Mouse (Mus musculus) hindbrain, embryonic 11.5 days (tissue): ENCODE data around the gene Cant1. TPM values are rescaled to one million over a fixed set of nuclear protein-coding genes. Genes with fewer than 3 reads are reported as not detected.

Source experiments
- ATAC-seq: fragments of 200-750 bp; cut with Nextera tagmentation; 2 replicates; pipeline ENCODE4 v1.8.0; 2017; ENCODE audit warnings: mild to moderate bottlenecking, moderate TSS enrichment, moderate library complexity; ENCODE audit not compliant: low FRiP score
- DNase-seq: peaks from one replicate; pipeline ENCODE4 v3.0.0-alpha.2; 2015; ENCODE audit warnings: low spot score
- H3K27ac ChIP-seq: fragments of 300-500 bp; sonication (generic); 2 replicates; pipeline ENCODE4 v1.5.1; 2014; ENCODE audit warnings: mild to moderate bottlenecking, low read depth, low read length
- H3K27me3 ChIP-seq: fragments of 300-500 bp; sonication (generic); 2 replicates; pipeline ENCODE4 v1.6.1; 2014; ENCODE audit warnings: mild to moderate bottlenecking, low read length, moderate library complexity, mixed read lengths; ENCODE audit not compliant: control insufficient read depth, insufficient read depth
- H3K36me3 ChIP-seq: fragments of 300-500 bp; sonication (generic); 2 replicates; pipeline ENCODE4 v1.6.1; 2014; ENCODE audit warnings: mild to moderate bottlenecking, low read length, moderate library complexity, mixed read lengths; ENCODE audit not compliant: control insufficient read depth, insufficient read depth
- H3K4me1 ChIP-seq: fragments of 300-500 bp; sonication (generic); replicated peaks from 2 replicates; pipeline ENCODE4 v1.6.1; 2014; ENCODE audit warnings: low read length, mixed read lengths; ENCODE audit not compliant: control insufficient read depth, insufficient read depth
- H3K4me2 ChIP-seq: fragments of 300-500 bp; sonication (generic); replicated peaks from 2 replicates; pipeline ENCODE4 v1.6.1; 2014; ENCODE audit warnings: mild to moderate bottlenecking, low read depth, low read length
- H3K4me3 ChIP-seq: fragments of 300-500 bp; sonication (generic); 2 replicates; pipeline ENCODE4 v1.5.1; 2014; ENCODE audit warnings: low read depth, low read length
- H3K9ac ChIP-seq: fragments of 300-500 bp; sonication (generic); 2 replicates; pipeline ENCODE4 v1.6.1; 2014; ENCODE audit warnings: low read depth, low read length
- H3K9me3 ChIP-seq: fragments of 300-500 bp; sonication (generic); 2 replicates; pipeline ENCODE4 v1.6.1; 2016; ENCODE audit warnings: low read length; ENCODE audit not compliant: control insufficient read depth
- WGBS: fragments of 180-500 bp; shearing (Covaris S2); extraction: QIAGEN DNeasy Blood & Tissue Kit; methylation state at CpG from one replicate; pipeline ENCODE4 v1.1.7; 2014; 5-methylcytosine and 5-hydroxymethylcytosine counted together
- polyA plus RNA-seq: library from polyadenylated mRNA; unstranded; fragments of >200 nt; fragmentation: Nextera tagmentation; extraction: Ambion mirVana; gene quantifications from 2 replicates; pipeline ENCODE4 v1.2.1, GENCODE M21; 2014

The Cant1 gene
- 21.0 and 21.1 TPM in 2 replicates for polyA plus RNA-seq

- H3K4me2 ChIP-seq, result peak within 1 kb of the TSS; percentile 90
- H3K9me3 ChIP-seq, result no peaks in the 10 kb centered on the region
- H3K27me3 ChIP-seq, result no peaks in the 10 kb centered on the region
- peak within 1 kb of the TSS; percentile 95 for H3K4me3 ChIP-seq
- peak; percentile 97 for DNase-seq
- peak within 1 kb of the TSS; percentile 51 for H3K27ac ChIP-seq
- ATAC-seq, result peak; percentile 95
- no peaks in the 10 kb centered on the region for H3K36me3 ChIP-seq
- H3K9ac ChIP-seq, result peak within 1 kb of the TSS; percentile 94
- peaks cover 6% of the 10 kb centered on the region; the same call in 1 of the 2 replicates for H3K4me1 ChIP-seq
- under 1% methylated on average over 50 of the region's 50 CpGs for WGBS
Observed at GRCm38 (mm10) chr11:118418834-118419504, at the start of gene Cant1. TSS of gene Cant1 (minus strand) at chr11:118419086.

- 66% methylated on average over 11 of the region's 11 CpGs for WGBS
- no peak for DNase-seq
- no peaks in the 10 kb centered on the region for H3K36me3 ChIP-seq
- H3K4me3 ChIP-seq, result no peak overlapping the region
- 0 out of 2 replicates have a peak, but pooled peaks cover 3% of the 10 kb centered on the region for H3K4me1 ChIP-seq
- H3K27me3 ChIP-seq, result no peaks in the 10 kb centered on the region
- no peaks in the 10 kb centered on the region for H3K9me3 ChIP-seq
- no peak overlapping the region for H3K9ac ChIP-seq
- no peak for ATAC-seq
- H3K27ac ChIP-seq, result no peak overlapping the region
- H3K4me2 ChIP-seq, result no peak overlapping the region
Observed at GRCm38 (mm10) chr11:118467441-118468035, 48.7 kb upstream of the Cant1 start.

- Histone ChIP-seq H3K4me3 (no peak overlapping the region), H3K27ac (no peak overlapping the region), H3K36me3 (no peaks in the 10 kb centered on the region), H3K4me1 (no peaks in the 10 kb centered on the region), H3K9ac (no peak overlapping the region), H3K27me3 (no peaks in the 10 kb centered on the region), H3K4me2 (no peak overlapping the region), H3K9me3 (no peaks in the 10 kb centered on the region)
- DNase-seq (peak; percentile 42), ATAC-seq (no peak)
- WGBS, result 58% methylated on average over 6 of the region's 6 CpGs
Observed at GRCm38 (mm10) chr11:118460280-118460679, 41.4 kb upstream of the Cant1 start.

GRCm38 (mm10) chr11:118459536-118459935 lies 40.6 kb upstream of the Cant1 start:
- Histone ChIP-seq H3K4me2 (no peak overlapping the region), H3K4me1 (no peaks in the 10 kb centered on the region), H3K9me3 (no peaks in the 10 kb centered on the region), H3K27me3 (no peaks in the 10 kb centered on the region), H3K9ac (no peak overlapping the region), H3K36me3 (no peaks in the 10 kb centered on the region), H3K27ac (no peak overlapping the region), H3K4me3 (no peak overlapping the region)
- DNase-seq (no peak), ATAC-seq (no peak)
- WGBS, result 67% methylated on average over 4 of the region's 4 CpGs

GRCm38 (mm10) chr11:118459051-118459450 lies 40.2 kb upstream of the Cant1 start:
- Histone ChIP-seq H3K9me3 (no peaks in the 10 kb centered on the region), H3K4me2 (no peak overlapping the region), H3K27me3 (no peaks in the 10 kb centered on the region), H3K4me3 (no peak overlapping the region), H3K36me3 (no peaks in the 10 kb centered on the region), H3K27ac (no peak overlapping the region), H3K4me1 (no peaks in the 10 kb centered on the region), H3K9ac (no peak overlapping the region)
- no peak for ATAC-seq
- DNase-seq, result no peak
- 48% methylated on average over 8 of the region's 8 CpGs for WGBS

- no peak overlapping the region for H3K4me3 ChIP-seq
- 86% methylated on average over 11 of the region's 11 CpGs for WGBS
- H3K9ac ChIP-seq, result no peak overlapping the region
- no peaks in the 10 kb centered on the region for H3K9me3 ChIP-seq
- H3K4me1 ChIP-seq, result no peaks in the 10 kb centered on the region
- no peaks in the 10 kb centered on the region for H3K27me3 ChIP-seq
- no peak for DNase-seq
- no peak overlapping the region for H3K27ac ChIP-seq
- no peak overlapping the region for H3K4me2 ChIP-seq
- no peak for ATAC-seq
- H3K36me3 ChIP-seq, result no peaks in the 10 kb centered on the region
Observed at GRCm38 (mm10) chr11:118456937-118457336, 38.1 kb upstream of the Cant1 start.

- ATAC-seq (no peak), DNase-seq (no peak)
- WGBS, result 85% methylated on average over 6 of the region's 6 CpGs
- Histone ChIP-seq H3K4me2 (no peak overlapping the region), H3K27ac (no peak overlapping the region), H3K4me1 (no peaks in the 10 kb centered on the region), H3K9ac (no peak overlapping the region), H3K27me3 (no peaks in the 10 kb centered on the region), H3K36me3 (no peaks in the 10 kb centered on the region), H3K4me3 (no peak overlapping the region), H3K9me3 (no peaks in the 10 kb centered on the region)
Observed at GRCm38 (mm10) chr11:118455788-118456187, 36.9 kb upstream of the Cant1 start.

GRCm38 (mm10) chr11:118453886-118454671 lies 35.2 kb upstream of the Cant1 start:
- H3K4me2 ChIP-seq, result no peak overlapping the region
- no peak for ATAC-seq
- no peak overlapping the region for H3K27ac ChIP-seq
- no peaks in the 10 kb centered on the region for H3K27me3 ChIP-seq
- H3K9ac ChIP-seq, result no peak overlapping the region
- no peaks in the 10 kb centered on the region for H3K9me3 ChIP-seq
- H3K4me3 ChIP-seq, result no peak overlapping the region
- H3K4me1 ChIP-seq, result no peaks in the 10 kb centered on the region
- no peaks in the 10 kb centered on the region for H3K36me3 ChIP-seq
- DNase-seq, result no peak
- WGBS, result 77% methylated on average over 11 of the region's 11 CpGs
